Mouse (Mus musculus): ENCODE measurements at regions not wholly inside any gene's neighbourhood (a gene's known extent, or its start where the extent isn't known, plus 50 kb on each side); places are given as distances from the start of the nearest gene placed in this dataset.

- TF ChIP-seq POLR2A (IDR thresholded peaks at IDR 0.05; ENCODE audit: borderline replicate concordance, extremely low read depth, low read depth, low read length): no peak
- no peak for TF ChIP-seq CTCF (IDR thresholded peaks at IDR 0.05; ENCODE audit: insufficient read depth, low read length)
These were observed 151.1 kb downstream of the 4930474N05Rik start for GRCm38 (mm10) chr14:36245849-36246248.
